Mouse (Mus musculus) heart, postnatal 0 days (tissue): Measurements from ENCODE around the gene Ntn1.

Experiments
- CTCF ChIP-seq: IDR thresholded peaks from 2 replicates; pipeline ENCODE4 v1.5.1; 2016; ENCODE audit warnings: antibody characterized with exemption, control low read depth, low read depth
- EP300 ChIP-seq: IDR thresholded peaks from 2 replicates; pipeline ENCODE4 v1.6.1; 2016; ENCODE audit warnings: antibody characterized with exemption, low read depth

DNA sequence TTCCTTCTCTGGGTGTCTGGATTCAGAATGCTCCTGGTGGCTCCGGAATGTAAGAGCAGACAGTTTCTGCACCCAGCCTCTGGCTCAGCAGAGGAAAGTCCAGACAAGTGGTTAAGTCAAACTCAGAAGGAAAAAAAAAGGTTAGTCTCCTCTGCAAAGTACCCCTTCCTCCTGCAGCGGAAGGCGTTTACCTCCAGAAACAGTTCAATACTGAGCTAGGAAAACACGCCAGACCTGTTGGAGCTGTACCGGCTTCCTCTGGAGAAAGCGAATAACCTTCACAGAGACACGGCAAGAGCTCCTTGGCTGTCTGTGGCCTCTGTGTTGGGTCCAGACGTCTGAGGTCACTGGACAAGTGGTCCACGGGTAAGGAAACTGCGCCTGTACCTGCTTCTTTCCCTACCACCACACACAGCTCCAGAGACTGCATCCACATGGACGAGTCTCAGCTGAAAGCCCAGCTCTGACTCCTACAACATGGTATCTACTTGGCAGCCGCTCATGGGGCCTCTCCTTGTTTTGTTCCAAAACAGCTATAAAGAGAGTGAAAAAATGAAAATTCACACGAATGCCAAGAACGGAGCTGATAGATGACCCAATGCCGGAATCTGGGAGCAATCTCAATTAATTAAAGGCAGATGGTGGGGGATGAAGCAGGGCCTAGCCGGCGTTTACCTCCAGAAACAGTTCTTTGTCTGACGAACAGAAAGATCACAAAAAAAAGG lies 171.5 kb downstream of the Ntn1 start:
- TF ChIP-seq CTCF (no peak), EP300 (no peak)
